Mouse (Mus musculus) heart, postnatal 0 days (tissue): ENCODE results near the gene Dlg2. TPM values are rescaled to one million over a fixed set of nuclear protein-coding genes. Genes with fewer than 3 reads are reported as not detected.

Experiments
- ATAC-seq: fragments of 200-750 bp; cut with Nextera tagmentation; 2 replicates; pipeline ENCODE4 v1.8.0; 2017; ENCODE audit warnings: low read depth, moderate number of reproducible peaks, moderate library complexity; ENCODE audit not compliant: insufficient read depth
- DNase-seq: peaks from one replicate; pipeline ENCODE4 v3.0.0-alpha.2; 2016; ENCODE audit warnings: low spot score
- H3K27ac ChIP-seq: fragments of 300-500 bp; sonication (generic); 2 replicates; pipeline ENCODE4 v1.5.1; 2014; ENCODE audit warnings: low read depth, mild to moderate bottlenecking
- H3K27me3 ChIP-seq: fragments of 300-500 bp; sonication (generic); 2 replicates; pipeline ENCODE4 v1.6.1; 2014; ENCODE audit warnings: low read length, mixed read lengths; ENCODE audit not compliant: control insufficient read depth, insufficient read depth
- H3K36me3 ChIP-seq: fragments of 300-500 bp; sonication (generic); replicated peaks from 2 replicates; pipeline ENCODE4 v1.6.1; 2014; ENCODE audit warnings: low read length, mixed read lengths; ENCODE audit not compliant: control insufficient read depth, insufficient read depth
- H3K4me1 ChIP-seq: fragments of 300-500 bp; sonication (generic); 2 replicates; pipeline ENCODE4 v1.6.1; 2014; ENCODE audit warnings: antibody characterized with exemption; ENCODE audit not compliant: control insufficient read depth, insufficient read depth
- H3K4me2 ChIP-seq: fragments of 300-500 bp; sonication (generic); 2 replicates; pipeline ENCODE4 v1.6.1; 2014; ENCODE audit warnings: low read depth, mild to moderate bottlenecking, low read length, moderate library complexity
- H3K4me3 ChIP-seq: fragments of 300-500 bp; sonication (generic); 2 replicates; pipeline ENCODE4 v1.5.1; 2014; ENCODE audit warnings: low read depth, low read length
- H3K9ac ChIP-seq: fragments of 300-500 bp; sonication (generic); replicated peaks from 2 replicates; pipeline ENCODE4 v1.6.1; 2014; ENCODE audit warnings: low read depth, low read length, mixed read lengths
- H3K9me3 ChIP-seq: fragments of 300-500 bp; sonication (generic); replicated peaks from 2 replicates; pipeline ENCODE4 v1.6.1; 2016; ENCODE audit warnings: low read length; ENCODE audit not compliant: control insufficient read depth
- CTCF ChIP-seq: IDR thresholded peaks from 2 replicates; pipeline ENCODE4 v1.5.1; 2016; ENCODE audit warnings: antibody characterized with exemption, control low read depth, low read depth
- EP300 ChIP-seq: IDR thresholded peaks from 2 replicates; pipeline ENCODE4 v1.6.1; 2016; ENCODE audit warnings: antibody characterized with exemption, low read depth
- WGBS: fragments of 180-500 bp; shearing (Covaris S2); extraction: QIAGEN DNeasy Blood & Tissue Kit; methylation state at CpG from one replicate; pipeline ENCODE4 v1.1.7; 2014; 5-methylcytosine and 5-hydroxymethylcytosine counted together
- polyA plus RNA-seq: library from polyadenylated mRNA; unstranded; fragments of >200 nt; fragmentation: Nextera tagmentation; extraction: Ambion mirVana; gene quantifications from 2 replicates; pipeline ENCODE4 v1.2.1, GENCODE M21; 2015
- total RNA-seq: library from RNA; depleted of rRNA; stranded (reverse); fragments of >200 nt; gene quantifications from 2 replicates; pipeline ENCODE4 v1.2.3, GENCODE M21; 2014; ENCODE audit warnings: low replicate concordance

The Dlg2 gene
- total and polyA plus RNA-seq, 2 experiments from 2014 or later: 1.3 to 2.3 TPM

GRCm38 (mm10) chr7:92247594-92247993 lies 1771.1 kb downstream of the Dlg2 start:
- H3K4me3 ChIP-seq: no peak overlapping the region
- no peak overlapping the region for H3K27ac ChIP-seq
- H3K36me3 ChIP-seq: no peaks in the 10 kb centered on the region
- TF ChIP-seq CTCF (no peak), EP300 (no peak)
- DNase-seq (no peak), ATAC-seq (no peak)
- H3K4me1 ChIP-seq: no peaks in the 10 kb centered on the region
- no peak overlapping the region for H3K4me2 ChIP-seq
- H3K9ac ChIP-seq: no peak overlapping the region
- no peaks in the 10 kb centered on the region for H3K27me3 ChIP-seq
- no peaks in the 10 kb centered on the region for H3K9me3 ChIP-seq
- WGBS: 71% methylated on average over 3 of the region's 3 CpGs

GRCm38 (mm10) chr7:92248619-92249018 lies 1772.1 kb downstream of the Dlg2 start:
- no peak overlapping the region for H3K9ac ChIP-seq
- no peak overlapping the region for H3K4me3 ChIP-seq
- H3K27ac ChIP-seq: no peak overlapping the region
- no peak overlapping the region for H3K4me2 ChIP-seq
- H3K36me3 ChIP-seq: no peaks in the 10 kb centered on the region
- no peaks in the 10 kb centered on the region for H3K9me3 ChIP-seq
- H3K4me1 ChIP-seq: no peaks in the 10 kb centered on the region
- ATAC-seq: no peak
- DNase-seq: no peak
- H3K27me3 ChIP-seq: no peaks in the 10 kb centered on the region
- TF ChIP-seq CTCF: no peak
- TF ChIP-seq EP300: no peak
- WGBS: 68% methylated on average over 5 of the region's 5 CpGs

DNA sequence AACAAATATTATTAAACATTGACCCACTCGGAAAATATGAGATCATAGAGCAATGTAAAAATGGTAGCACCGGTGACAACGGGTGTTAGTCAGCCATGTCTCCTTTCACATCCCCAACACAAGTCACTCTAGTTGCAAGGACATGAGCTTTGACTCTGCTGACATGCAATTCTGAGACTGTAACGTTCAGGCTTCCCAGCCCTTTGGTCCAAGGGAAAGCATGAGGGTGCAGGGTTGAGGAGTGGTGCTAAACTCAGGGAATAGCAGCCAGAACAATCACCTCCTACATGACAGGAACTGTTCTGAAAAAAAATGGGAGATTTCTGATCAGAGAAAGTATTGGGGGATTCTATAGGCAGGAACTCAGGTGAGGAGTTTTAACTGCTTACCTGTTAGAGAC lies 1781.7 kb downstream of the Dlg2 start:
- H3K27ac ChIP-seq: no peak overlapping the region
- no peak overlapping the region for H3K4me3 ChIP-seq
- H3K9me3 ChIP-seq: no peaks in the 10 kb centered on the region
- ATAC-seq (no peak), DNase-seq (no peak)
- no peak overlapping the region for H3K9ac ChIP-seq
- no peaks in the 10 kb centered on the region for H3K27me3 ChIP-seq
- no peak overlapping the region for H3K4me2 ChIP-seq
- WGBS: 65% methylated on average over 4 of the region's 4 CpGs
- no peaks in the 10 kb centered on the region for H3K36me3 ChIP-seq
- no peaks in the 10 kb centered on the region for H3K4me1 ChIP-seq
- TF ChIP-seq EP300: no peak
- TF ChIP-seq CTCF: no peak

- H3K9me3 ChIP-seq: no peaks in the 10 kb centered on the region
- H3K4me1 ChIP-seq: no peaks in the 10 kb centered on the region
- WGBS: 63% methylated on average over 3 of the region's 3 CpGs
- DNase-seq (no peak), ATAC-seq (no peak)
- H3K27ac ChIP-seq: no peak overlapping the region
- H3K27me3 ChIP-seq: no peaks in the 10 kb centered on the region
- TF ChIP-seq EP300 (no peak), CTCF (no peak)
- no peak overlapping the region for H3K9ac ChIP-seq
- no peak overlapping the region for H3K4me3 ChIP-seq
- H3K4me2 ChIP-seq: no peak overlapping the region
- H3K36me3 ChIP-seq: no peaks in the 10 kb centered on the region
Observed at GRCm38 (mm10) chr7:92258701-92259100, 1782.2 kb downstream of the Dlg2 start.

DNA sequence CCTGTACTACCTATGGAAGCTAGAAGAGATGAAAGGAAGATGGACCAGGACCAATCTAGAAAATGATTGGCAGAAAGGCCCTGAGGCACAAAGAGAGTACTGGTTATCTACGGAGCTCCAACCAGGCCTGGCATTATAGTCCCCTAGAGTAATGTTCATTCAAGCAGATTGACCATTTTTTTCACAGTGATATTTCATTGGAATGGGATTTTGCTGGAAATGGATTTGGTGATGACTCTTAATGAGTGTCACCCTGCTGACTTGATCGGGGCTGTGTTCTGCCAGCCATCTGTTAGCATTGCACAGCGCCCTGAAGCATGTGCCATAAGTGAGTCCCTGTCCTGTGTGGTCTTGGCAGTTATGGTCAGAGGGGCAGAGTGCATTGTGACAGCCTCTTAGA lies 1787.9 kb downstream of the Dlg2 start:
- H3K4me2 ChIP-seq: no peak overlapping the region
- H3K4me1 ChIP-seq: no peaks in the 10 kb centered on the region
- no peak overlapping the region for H3K4me3 ChIP-seq
- ATAC-seq (no peak), DNase-seq (no peak)
- no peaks in the 10 kb centered on the region for H3K9me3 ChIP-seq
- H3K27ac ChIP-seq: no peak overlapping the region
- H3K36me3 ChIP-seq: no peaks in the 10 kb centered on the region
- WGBS: 88% methylated on average over 3 of the region's 3 CpGs
- TF ChIP-seq CTCF: no peak
- no peak for TF ChIP-seq EP300
- no peaks in the 10 kb centered on the region for H3K27me3 ChIP-seq
- no peak overlapping the region for H3K9ac ChIP-seq

DNA sequence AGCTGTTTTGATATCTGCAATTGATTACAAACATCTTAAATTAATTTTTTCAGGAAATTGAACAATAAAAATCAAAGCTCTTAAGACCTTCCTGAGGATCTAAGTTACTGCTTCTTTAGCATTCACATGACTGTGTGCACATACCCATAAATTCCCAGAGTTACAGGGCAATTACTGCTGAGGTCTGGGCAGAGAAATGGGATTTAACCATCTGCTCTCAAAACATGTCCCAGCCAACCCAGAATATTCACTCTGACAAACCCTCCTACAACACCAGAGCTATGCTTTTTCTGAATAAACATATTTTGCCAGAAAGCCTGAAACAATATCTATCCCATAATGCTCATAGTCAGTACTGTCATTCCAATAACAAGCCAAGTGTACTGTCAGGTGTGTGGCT lies 1788.5 kb downstream of the Dlg2 start:
- TF ChIP-seq CTCF (no peak), EP300 (no peak)
- no peak for ATAC-seq
- Histone ChIP-seq H3K27ac (no peak overlapping the region), H3K4me1 (no peaks in the 10 kb centered on the region), H3K9me3 (no peaks in the 10 kb centered on the region), H3K9ac (no peak overlapping the region), H3K36me3 (no peaks in the 10 kb centered on the region), H3K4me3 (no peak overlapping the region), H3K27me3 (no peaks in the 10 kb centered on the region), H3K4me2 (no peak overlapping the region)
- DNase-seq: no peak
